Mouse (Mus musculus) spleen, postnatal 14 days (tissue): ENCODE data around the gene Fstl4.

Experiments used
- DNase-seq, 2 experiments: peaks; one replicate each; pipeline ENCODE4 v3.0.0; 2021 to 2022; ENCODE audit warnings: low spot score in 2 of 2

The Fstl4 gene

GRCm38 (mm10) chr11:53019509-53019908 is 255.1 kb downstream of the Fstl4 start:
- no peak for DNase-seq

GRCm38 (mm10) chr11:53024403-53024802 is 260.0 kb downstream of the Fstl4 start:
- DNase-seq = no peak

- no peak for DNase-seq
Measured at GRCm38 (mm10) chr11:53025686-53026085, 261.3 kb downstream of the Fstl4 start.

- DNase-seq = no peak
Measured at GRCm38 (mm10) chr11:53028421-53029168, 264.2 kb downstream of the Fstl4 start.

GRCm38 (mm10) chr11:53031777-53032176 is 267.3 kb downstream of the Fstl4 start:
- no peak for DNase-seq

- peak; percentile 14 to 32 for DNase-seq
Measured at GRCm38 (mm10) chr11:53032336-53032735, 267.9 kb downstream of the Fstl4 start.

- DNase-seq = no peak
Measured at GRCm38 (mm10) chr11:53035414-53035813, 271.0 kb downstream of the Fstl4 start.

GRCm38 (mm10) chr11:53046850-53047249 is 282.4 kb downstream of the Fstl4 start:
- no peak for DNase-seq

- no peak for DNase-seq
Measured at GRCm38 (mm10) chr11:53054151-53054550, 289.7 kb downstream of the Fstl4 start.

- DNase-seq = no peak
Measured at GRCm38 (mm10) chr11:53055896-53056295, 291.5 kb downstream of the Fstl4 start.

- no peak for DNase-seq
Measured at GRCm38 (mm10) chr11:53056781-53057180, 292.3 kb downstream of the Fstl4 start.

- no peak for DNase-seq
Measured at GRCm38 (mm10) chr11:53057821-53058553, 293.6 kb downstream of the Fstl4 start.

GRCm38 (mm10) chr11:53058557-53058956 is 294.1 kb downstream of the Fstl4 start:
- DNase-seq = no peak

GRCm38 (mm10) chr11:53067699-53068478 is 303.5 kb downstream of the Fstl4 start:
- no peak for DNase-seq

- DNase-seq = no peak
Measured at GRCm38 (mm10) chr11:53068479-53069065, 304.1 kb downstream of the Fstl4 start.

- no peak for DNase-seq
Measured at GRCm38 (mm10) chr11:53069751-53070150, 305.3 kb downstream of the Fstl4 start.

- DNase-seq = no peak
Measured at GRCm38 (mm10) chr11:53071602-53072001, 307.2 kb downstream of the Fstl4 start.

- DNase-seq = no peak
Measured at GRCm38 (mm10) chr11:53077641-53078040, 313.2 kb downstream of the Fstl4 start.

GRCm38 (mm10) chr11:53078419-53079334 is 314.2 kb downstream of the Fstl4 start:
- no peak for DNase-seq

- DNase-seq = no peak
Measured at GRCm38 (mm10) chr11:53081310-53081709, 316.9 kb downstream of the Fstl4 start.

- peak in 1 of 2 experiments; percentile 8 for DNase-seq
Measured at GRCm38 (mm10) chr11:53085367-53085766, 320.9 kb downstream of the Fstl4 start.
